In genomic region chr19:47508771-47509281, GRCm38 (mm10) we compare ENCODE assay signal across 10 mouse cellular contexts. TPM values are rescaled to one million over a fixed set of nuclear protein-coding genes. Genes with fewer than 3 reads are reported as not detected.
DNase-seq lines count a peak whose midpoint lies in the region; ATAC-seq lines count a peak whose summit lies in the region.
"Had no signal": no experiment of that assay in that cellular context is flagged by ENCODE, and none has a peak within 500 bp of the region (broad histone marks: within the 10 kb centered on the region; RNA-seq: fewer than 3 reads in every experiment).

No protein-coding gene starts in this region.

- H3K4me1 ChIP-seq in kidney, embryonic 15.5 days = peaks cover 65% of the 10 kb centered on the region
- peaks cover 15% of the 10 kb centered on the region; the same call in 1 of the 2 replicates for H3K4me1 ChIP-seq in embryonic facial prominence, embryonic 14.5 days (ENCODE audit: control insufficient read depth, insufficient read depth, low read length)
- peaks cover 53% of the 10 kb centered on the region for H3K4me1 ChIP-seq in liver, embryonic 11.5 days (replicated peaks; ENCODE audit: control insufficient read depth, insufficient read depth, low read length)

- no peaks in the 10 kb centered on the region for H3K27me3 ChIP-seq in kidney, embryonic 15.5 days
- no peaks in the 10 kb centered on the region for H3K27me3 ChIP-seq in embryonic facial prominence, embryonic 14.5 days (replicated peaks; ENCODE audit: control insufficient read depth, insufficient read depth, low read length)
- no peaks in the 10 kb centered on the region for H3K27me3 ChIP-seq in liver, embryonic 11.5 days (replicated peaks; ENCODE audit: control insufficient read depth, insufficient read depth, low read length)
- H3K27me3 ChIP-seq: neural tube, embryonic 12.5 days had no signal

- peaks cover 14% of the 10 kb centered on the region for H3K36me3 ChIP-seq in kidney, embryonic 15.5 days
- peaks cover 40% of the 10 kb centered on the region for H3K36me3 ChIP-seq in embryonic facial prominence, embryonic 14.5 days (ENCODE audit: control insufficient read depth, insufficient read depth, low read length)
- no peaks in the 10 kb centered on the region; the same call in 1 of the 2 replicates for H3K36me3 ChIP-seq in liver, embryonic 11.5 days (ENCODE audit: control insufficient read depth, insufficient read depth, low read length)

- DNase-seq in kidney, adult 11 months = no peak
- DNase-seq in embryonic facial prominence, embryonic 14.5 days (ENCODE audit: low spot score) = no peak
- no peak for DNase-seq in liver, embryonic 11.5 days (ENCODE audit: low spot score)
- peak; percentile 27 for DNase-seq in naive thymus-derived CD4-positive, alpha-beta T cell, adult 2 months (ENCODE audit: low read depth)
- no peak for DNase-seq in frontal cortex, postnatal 25 days (ENCODE audit: low spot score in 2 of 2)
- DNase-seq in frontal cortex, postnatal 14 days (ENCODE audit: low spot score in 2 of 2) = no peak
- no peak for DNase-seq in cerebellum, postnatal 10 days

- no peaks in the 10 kb centered on the region for H3K9me3 ChIP-seq in kidney, embryonic 15.5 days (replicated peaks)
- no peaks in the 10 kb centered on the region for H3K9me3 ChIP-seq in embryonic facial prominence, embryonic 14.5 days (ENCODE audit: control insufficient read depth, low read length)
- no peaks in the 10 kb centered on the region for H3K9me3 ChIP-seq in liver, embryonic 11.5 days (ENCODE audit: control insufficient read depth, low read length)
- H3K9me3 ChIP-seq: neural tube, embryonic 12.5 days had no signal

- H3K4me3 ChIP-seq in kidney, embryonic 15.5 days (replicated peaks) = no peak overlapping the region
- H3K4me3 ChIP-seq in embryonic facial prominence, embryonic 14.5 days (ENCODE audit: low read depth, low read length) = no peak overlapping the region
- H3K4me3 ChIP-seq in liver, embryonic 11.5 days (ENCODE audit: low read depth, low read length) = no peak overlapping the region
- H3K4me3 ChIP-seq: neural tube, embryonic 12.5 days had no signal

- no peak; the same call in 1 of the 2 replicates for ATAC-seq in kidney, embryonic 15.5 days (replicated peaks; ENCODE audit: low FRiP score)
- no peak for ATAC-seq in embryonic facial prominence, embryonic 14.5 days (ENCODE audit: low read depth)
- no peak; the same call in 1 of the 2 replicates for ATAC-seq in liver, embryonic 11.5 days (replicated peaks; ENCODE audit: low FRiP score)
- ATAC-seq: activated CD4-positive, CD25-positive, alpha-beta regulatory T cell, adult 4 months had no signal

- WGBS in kidney, embryonic 15.5 days = 48% methylated on average over 5 of the region's 5 CpGs
- 66% methylated on average over 5 of the region's 5 CpGs for WGBS in embryonic facial prominence, embryonic 14.5 days
- 48% methylated on average over 5 of the region's 5 CpGs for WGBS in liver, embryonic 11.5 days

- no peak overlapping the region for H3K4me2 ChIP-seq in kidney, embryonic 15.5 days
- no peak overlapping the region for H3K4me2 ChIP-seq in embryonic facial prominence, embryonic 14.5 days (ENCODE audit: low read depth, low read length)
- H3K4me2 ChIP-seq in liver, embryonic 11.5 days = peak overlapping the region; percentile 46
- H3K4me2 ChIP-seq: neural tube, embryonic 12.5 days had no signal

- no peak overlapping the region for H3K9ac ChIP-seq in kidney, embryonic 15.5 days
- H3K9ac ChIP-seq in embryonic facial prominence, embryonic 14.5 days (ENCODE audit: low read depth, low read length) = 0 out of 2 replicates have a peak overlapping the region, but pooled peaks have one; percentile 16
- no peak overlapping the region for H3K9ac ChIP-seq in liver, embryonic 11.5 days (ENCODE audit: low read depth, low read length)
- H3K9ac ChIP-seq: neural tube, embryonic 12.5 days had no signal

- peak overlapping the region; percentile 93 for H3K27ac ChIP-seq in kidney, embryonic 15.5 days
- H3K27ac ChIP-seq in embryonic facial prominence, embryonic 14.5 days (replicated peaks; ENCODE audit: low read depth, low read length) = peak overlapping the region; percentile 80
- peak overlapping the region; percentile 14 for H3K27ac ChIP-seq in liver, embryonic 11.5 days (ENCODE audit: low read depth, low read length)
- H3K27ac ChIP-seq: neural tube, embryonic 12.5 days had no signal

RNA-seq across cellular contexts. Expression of gene Stn1, which starts 28.5 kb away (rescaled TPM):
- 47.1 and 51.0 TPM in 2 replicates for polyA plus RNA-seq in kidney, embryonic 15.5 days (2015; fragmentation: Nextera tagmentation; extraction: Ambion mirVana)
- 48.1 and 52.3 TPM in 2 replicates for polyA plus RNA-seq in embryonic facial prominence, embryonic 14.5 days (2014; fragmentation: Nextera tagmentation; extraction: Ambion mirVana)
- 26.1 and 30.8 TPM in 2 replicates for polyA plus RNA-seq in liver, embryonic 11.5 days (2014; fragmentation: Nextera tagmentation; extraction: Ambion mirVana)

RNA-seq across cellular contexts. Expression of gene Sh3pxd2a, which starts 44.6 kb away (rescaled TPM):
- polyA plus RNA-seq in kidney, embryonic 15.5 days (2015; fragmentation: Nextera tagmentation; extraction: Ambion mirVana) = 5.5 and 6.4 TPM in 2 replicates
- 19.5 and 20.3 TPM in 2 replicates for polyA plus RNA-seq in embryonic facial prominence, embryonic 14.5 days (2014; fragmentation: Nextera tagmentation; extraction: Ambion mirVana)
- polyA plus RNA-seq in liver, embryonic 11.5 days (2014; fragmentation: Nextera tagmentation; extraction: Ambion mirVana) = 2.9 and 3.6 TPM in 2 replicates

Comparison
In these comparisons a context has a peak if more than half of its experiments do, and no peak if none do; other contexts are left out.
1. H3K27ac ChIP-seq: peak in every context shown above with its lines; median percentile 93 in kidney, embryonic 15.5 days; 80 in embryonic facial prominence, embryonic 14.5 days; 14 in liver, embryonic 11.5 days.